Mouse (Mus musculus) G1E (cell line): ENCODE measurements around the gene Efna4. TPM values are rescaled to one million over a fixed set of nuclear protein-coding genes. Genes with fewer than 3 reads are reported as not detected.

Experiments
- ATAC-seq: 2 replicates; pipeline ENCODE4 v1.8.0; 2016; ENCODE audit warnings: mild to moderate bottlenecking; ENCODE audit not compliant: insufficient number of reproducible peaks, poor library complexity, low FRiP score, severe bottlenecking; ENCODE audit errors: extremely low read depth
- DNase-seq: peaks from one replicate; pipeline ENCODE4 v3.0.0; 2012; ENCODE audit warnings: low spot score
- H3K27me3 ChIP-seq: 2 replicates; pipeline ENCODE4 v1.6.1; 2012; ENCODE audit warnings: mild to moderate bottlenecking, low read length, inconsistent platforms; ENCODE audit not compliant: insufficient read depth
- H3K36me3 ChIP-seq: replicated peaks from 2 replicates; pipeline ENCODE3; 2012; ENCODE audit warnings: mild to moderate bottlenecking, inconsistent platforms
- H3K4me1 ChIP-seq: 2 replicates; pipeline ENCODE4 v1.6.1; 2012; ENCODE audit warnings: low read depth, low read length, inconsistent platforms, mixed read lengths; ENCODE audit not compliant: insufficient read depth
- H3K4me3 ChIP-seq: 2 replicates; pipeline ENCODE4 v1.5.1; 2012; ENCODE audit warnings: low read depth, mild to moderate bottlenecking, inconsistent platforms, low read length, moderate library complexity, mixed read lengths
- H3K9me3 ChIP-seq: replicated peaks from 2 replicates; pipeline ENCODE4 v1.6.1; 2012; ENCODE audit warnings: inconsistent platforms
- CTCF ChIP-seq: IDR thresholded peaks from 2 replicates; pipeline ENCODE4 v1.5.1; 2012; ENCODE audit warnings: low read depth, low read length, inconsistent platforms, mixed read lengths
- GATA1 ChIP-seq: IDR thresholded peaks from 2 replicates; pipeline ENCODE4 v1.6.1; 2012; ENCODE audit warnings: borderline replicate concordance, low read length, inconsistent platforms, mixed read lengths
- GATA2 ChIP-seq: IDR thresholded peaks from 2 replicates; pipeline ENCODE4 v1.6.1; 2012; ENCODE audit warnings: low read depth, low read length, inconsistent platforms, borderline replicate concordance
- POLR2AphosphoS5 ChIP-seq: IDR thresholded peaks from 2 replicates; pipeline ENCODE4 v1.6.1; 2012; ENCODE audit warnings: low read depth, low read length, inconsistent platforms; ENCODE audit not compliant: insufficient replicate concordance
- TAL1 ChIP-seq: conservative IDR thresholded peaks from 2 replicates; pipeline ENCODE4 v1.6.1; 2012; ENCODE audit warnings: low read depth, low read length, inconsistent platforms, mixed read lengths
- polyA plus RNA-seq: library from polyadenylated mRNA; stranded (reverse); fragments of >175 nt; gene quantifications from 2 replicates; pipeline ENCODE4 v1.2.3, GENCODE M21; 2012
- total RNA-seq, 2 experiments: library from RNA; stranded (forward) in 1 of 2; stranded (reverse) in 1 of 2; fragments of 200-1000 nt in 1 of 2; fragments of >200 nt in 1 of 2; fragmentation: Nextera tagmentation in 1 of 2; gene quantifications; 2 replicates each; pipeline ENCODE4 v1.2.3; 2014 to 2017

The Efna4 gene
- total and polyA plus RNA-seq, 3 experiments: not detected

GRCm38 (mm10) chr3:89325882-89326281, 11.9 kb downstream of the Efna4 start:
- Histone ChIP-seq H3K9me3 (peaks cover 2% of the 10 kb centered on the region; the same call in 1 of the 2 replicates), H3K27me3 (peaks cover 39% of the 10 kb centered on the region), H3K4me1 (peaks cover 11% of the 10 kb centered on the region), H3K36me3 (no peaks in the 10 kb centered on the region), H3K4me3 (no peak overlapping the region)
- no peak for ATAC-seq
- no peak for TF ChIP-seq POLR2AphosphoS5
- TF ChIP-seq GATA2: no peak
- TF ChIP-seq TAL1: no peak
- TF ChIP-seq CTCF: no peak
- TF ChIP-seq GATA1: no peak
- DNase-seq: no peak

- Histone ChIP-seq H3K36me3 (no peaks in the 10 kb centered on the region), H3K4me3 (no peak within 1 kb of the TSS), H3K9me3 (peaks cover 2% of the 10 kb centered on the region; the same call in 1 of the 2 replicates), H3K4me1 (peaks cover 7% of the 10 kb centered on the region), H3K27me3 (peaks cover 60% of the 10 kb centered on the region)
- TF ChIP-seq GATA2 (no peak), TAL1 (no peak), CTCF (no peak)
- DNase-seq (no peak), ATAC-seq (no peak)
These were observed 15.2 kb downstream of the Efna4 start, which contains the start of gene Efna3 for GRCm38 (mm10) chr3:89322514-89323165. Gene Efna3 (minus strand): TSS chr3:89322965.

DNA sequence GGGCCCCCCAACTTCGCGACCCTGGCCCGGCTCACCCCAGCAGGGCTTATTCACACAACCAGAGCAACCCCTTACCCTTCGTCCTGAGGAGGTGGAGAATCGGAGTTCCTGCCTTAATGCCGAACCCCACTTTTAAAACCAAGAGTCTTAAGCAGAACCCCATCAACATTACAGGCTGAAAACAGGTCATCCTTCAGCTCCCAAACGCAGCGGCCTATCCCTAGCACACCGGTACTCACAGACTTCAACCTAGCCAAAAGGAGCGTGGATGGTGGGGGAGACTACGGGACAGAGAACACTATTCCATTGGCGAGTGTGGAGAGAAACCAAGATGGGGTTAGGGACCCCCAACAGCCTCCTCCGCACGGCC, 15.7 kb downstream of the Efna4 start:
- Histone ChIP-seq H3K36me3 (no peaks in the 10 kb centered on the region), H3K9me3 (peaks cover 2% of the 10 kb centered on the region; the same call in 1 of the 2 replicates), H3K27me3 (peaks cover 62% of the 10 kb centered on the region), H3K4me1 (peaks cover 7% of the 10 kb centered on the region), H3K4me3 (no peak overlapping the region)
- DNase-seq (no peak), ATAC-seq (no peak)
- TF ChIP-seq TAL1 (no peak), GATA1 (no peak), CTCF (no peak), GATA2 (no peak), POLR2AphosphoS5 (no peak)

DNA sequence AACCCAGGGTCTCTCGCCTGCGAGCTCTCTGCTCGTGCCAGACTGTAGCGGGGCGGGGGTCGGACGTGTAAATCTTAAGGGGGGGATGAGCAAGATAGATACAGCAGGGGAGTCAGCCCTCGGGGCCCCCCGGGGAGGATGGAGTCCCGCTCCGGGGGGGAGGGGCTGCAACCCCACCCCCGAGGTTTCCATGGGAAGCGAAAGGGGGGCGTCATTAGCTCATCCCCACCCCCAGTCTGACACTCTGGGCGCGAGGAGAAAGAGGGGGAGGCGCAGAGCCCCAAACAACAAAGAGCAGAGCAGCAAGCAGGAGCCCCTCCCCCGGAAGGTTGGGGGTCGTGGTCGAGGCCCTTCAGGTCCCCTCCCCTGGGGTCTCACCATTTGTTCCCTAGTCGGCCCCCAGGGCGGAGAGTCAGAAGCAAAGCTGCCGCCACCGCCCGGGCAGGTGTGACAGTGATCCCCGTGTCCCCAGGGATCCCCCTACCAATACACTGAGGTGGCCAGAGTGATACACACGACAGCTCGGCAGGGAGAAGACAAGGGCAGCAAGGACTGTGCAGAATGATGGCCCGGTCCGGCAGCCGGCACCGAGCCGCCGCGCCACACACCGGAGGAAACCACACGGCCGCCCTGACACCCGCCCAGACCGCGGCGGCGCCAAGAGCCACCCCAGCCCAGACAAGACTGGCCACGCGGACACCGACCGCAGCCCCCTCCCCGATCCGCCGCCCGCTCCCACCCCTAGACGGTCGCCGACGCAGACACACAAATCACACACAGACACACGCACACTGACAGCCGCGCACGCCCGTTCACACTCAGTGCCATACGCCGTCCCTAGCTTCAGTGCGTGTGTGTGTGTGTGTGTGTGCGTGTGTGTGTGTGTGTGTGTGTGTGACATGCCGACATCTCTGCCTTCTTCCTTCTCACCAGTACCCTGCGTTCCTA, 16.4 kb downstream of the Efna4 start:
- ATAC-seq (no peak), DNase-seq (no peak)
- Histone ChIP-seq H3K4me3 (no peak overlapping the region), H3K9me3 (peaks cover 2% of the 10 kb centered on the region; the same call in 1 of the 2 replicates), H3K36me3 (no peaks in the 10 kb centered on the region), H3K27me3 (peaks cover 63% of the 10 kb centered on the region), H3K4me1 (peaks cover 7% of the 10 kb centered on the region)
- TF ChIP-seq POLR2AphosphoS5 (no peak), GATA1 (no peak), GATA2 (no peak), CTCF (no peak)

- Histone ChIP-seq H3K4me3 (no peak overlapping the region), H3K36me3 (no peaks in the 10 kb centered on the region), H3K27me3 (peaks cover 70% of the 10 kb centered on the region), H3K4me1 (peaks cover 10% of the 10 kb centered on the region), H3K9me3 (peaks cover 2% of the 10 kb centered on the region; the same call in 1 of the 2 replicates)
- no peak for TF ChIP-seq POLR2AphosphoS5
- no peak for TF ChIP-seq TAL1
- no peak for TF ChIP-seq CTCF
- TF ChIP-seq GATA2: no peak
- no peak for TF ChIP-seq GATA1
- DNase-seq (no peak), ATAC-seq (no peak)
These were observed 17.1 kb downstream of the Efna4 start for GRCm38 (mm10) chr3:89320581-89321182.

- TF ChIP-seq POLR2AphosphoS5 (no peak), GATA2 (no peak), TAL1 (no peak), GATA1 (no peak), CTCF (no peak)
- Histone ChIP-seq H3K36me3 (no peaks in the 10 kb centered on the region), H3K4me1 (peaks cover 13% of the 10 kb centered on the region), H3K27me3 (peaks cover 73% of the 10 kb centered on the region), H3K4me3 (no peak overlapping the region), H3K9me3 (peaks cover 2% of the 10 kb centered on the region; the same call in 1 of the 2 replicates)
- ATAC-seq (no peak), DNase-seq (no peak)
These were observed 18.1 kb downstream of the Efna4 start for GRCm38 (mm10) chr3:89319591-89320350.
